Mouse (Mus musculus): ENCODE data around the gene Atg7. TPM values are rescaled to one million over a fixed set of nuclear protein-coding genes. Genes with fewer than 3 reads are reported as not detected.

Gene Atg7
- polyA plus RNA-seq, 1 experiment from 2014 or later, result 16.8 TPM

GRCm38 (mm10) chr6:114860677-114861568 is 218.0 kb downstream of the Atg7 start:
- Histone ChIP-seq H3K36me3 (peaks cover 19% of the 10 kb centered on the region; the same call in 1 of the 2 replicates), H3K4me1 (peaks cover 6% of the 10 kb centered on the region; the same call in 1 of the 2 replicates), H3K27me3 (replicated peaks) (no peaks in the 10 kb centered on the region), H3K9me3 (replicated peaks) (no peaks in the 10 kb centered on the region), H3K27ac (replicated peaks) (peak overlapping the region; percentile 23; the same call in 1 of the 2 replicates), H3K4me3 (replicated peaks) (no peak overlapping the region), H3K9ac (replicated peaks) (no peak overlapping the region), H3K4me2 (no peak overlapping the region)
- ATAC-seq (ENCODE audit: low FRiP score), result no peak
- WGBS, result 85% methylated on average over 14 of the region's 14 CpGs

GRCm38 (mm10) chr6:114861591-114861990 is 218.7 kb downstream of the Atg7 start:
- H3K9ac ChIP-seq (replicated peaks), result no peak overlapping the region
- peaks cover 19% of the 10 kb centered on the region; the same call in 1 of the 2 replicates for H3K36me3 ChIP-seq
- no peak for ATAC-seq (ENCODE audit: low FRiP score)
- no peaks in the 10 kb centered on the region for H3K27me3 ChIP-seq (replicated peaks)
- peak overlapping the region; percentile 23; the same call in 1 of the 2 replicates for H3K27ac ChIP-seq (replicated peaks)
- H3K4me3 ChIP-seq (replicated peaks), result no peak overlapping the region
- 60% methylated on average over 9 of the region's 9 CpGs for WGBS
- peaks cover 6% of the 10 kb centered on the region for H3K4me1 ChIP-seq
- no peaks in the 10 kb centered on the region for H3K9me3 ChIP-seq (replicated peaks)
- H3K4me2 ChIP-seq, result no peak overlapping the region

GRCm38 (mm10) chr6:114862046-114862445 is 219.1 kb downstream of the Atg7 start:
- Histone ChIP-seq H3K9me3 (replicated peaks) (no peaks in the 10 kb centered on the region), H3K4me3 (replicated peaks) (no peak overlapping the region), H3K27ac (replicated peaks) (no peak overlapping the region), H3K9ac (replicated peaks) (no peak overlapping the region), H3K27me3 (replicated peaks) (no peaks in the 10 kb centered on the region), H3K36me3 (peaks cover 19% of the 10 kb centered on the region; the same call in 1 of the 2 replicates), H3K4me1 (peaks cover 10% of the 10 kb centered on the region), H3K4me2 (no peak overlapping the region)
- WGBS, result 89% methylated on average over 9 of the region's 9 CpGs
- ATAC-seq (ENCODE audit: low FRiP score), result no peak

- no peaks in the 10 kb centered on the region for H3K9me3 ChIP-seq (replicated peaks)
- 93% methylated on average over 5 of the region's 5 CpGs for WGBS
- no peak overlapping the region for H3K4me3 ChIP-seq (replicated peaks)
- no peak for ATAC-seq (ENCODE audit: low FRiP score)
- H3K27me3 ChIP-seq (replicated peaks), result no peaks in the 10 kb centered on the region
- H3K9ac ChIP-seq (replicated peaks), result no peak overlapping the region
- H3K4me2 ChIP-seq, result no peak overlapping the region
- H3K4me1 ChIP-seq, result peaks cover 11% of the 10 kb centered on the region
- H3K27ac ChIP-seq (replicated peaks), result no peak overlapping the region
- H3K36me3 ChIP-seq, result peaks cover 19% of the 10 kb centered on the region; the same call in 1 of the 2 replicates
Observed at GRCm38 (mm10) chr6:114863501-114863900, 220.6 kb downstream of the Atg7 start.

GRCm38 (mm10) chr6:114864421-114864820 is 221.5 kb downstream of the Atg7 start:
- Histone ChIP-seq H3K27ac (replicated peaks) (no peak overlapping the region), H3K4me2 (no peak overlapping the region), H3K9me3 (replicated peaks) (no peaks in the 10 kb centered on the region), H3K36me3 (peaks cover 19% of the 10 kb centered on the region; the same call in 1 of the 2 replicates), H3K9ac (replicated peaks) (no peak overlapping the region), H3K4me1 (peaks cover 19% of the 10 kb centered on the region), H3K27me3 (replicated peaks) (no peaks in the 10 kb centered on the region), H3K4me3 (replicated peaks) (no peak overlapping the region)
- ATAC-seq (ENCODE audit: low FRiP score), result no peak
- WGBS, result 84% methylated on average over 8 of the region's 8 CpGs

GRCm38 (mm10) chr6:114866078-114866477 is 223.2 kb downstream of the Atg7 start:
- no peak for ATAC-seq (ENCODE audit: low FRiP score)
- Histone ChIP-seq H3K4me2 (no peak overlapping the region), H3K4me3 (replicated peaks) (no peak overlapping the region), H3K9ac (replicated peaks) (no peak overlapping the region), H3K9me3 (replicated peaks) (no peaks in the 10 kb centered on the region), H3K27ac (replicated peaks) (no peak overlapping the region), H3K27me3 (replicated peaks) (no peaks in the 10 kb centered on the region), H3K36me3 (peaks cover 13% of the 10 kb centered on the region; the same call in 1 of the 2 replicates), H3K4me1 (peaks cover 35% of the 10 kb centered on the region)
- 84% methylated on average over 3 of the region's 3 CpGs for WGBS

- H3K9me3 ChIP-seq (replicated peaks), result no peaks in the 10 kb centered on the region
- no peak overlapping the region for H3K4me2 ChIP-seq
- 91% methylated on average over 4 of the region's 4 CpGs for WGBS
- ATAC-seq (ENCODE audit: low FRiP score), result no peak
- H3K4me3 ChIP-seq (replicated peaks), result no peak overlapping the region
- H3K36me3 ChIP-seq, result 0 out of 2 replicates have a peak, but pooled peaks cover 7% of the 10 kb centered on the region
- H3K27me3 ChIP-seq (replicated peaks), result no peaks in the 10 kb centered on the region
- H3K4me1 ChIP-seq, result peaks cover 36% of the 10 kb centered on the region
- H3K9ac ChIP-seq (replicated peaks), result no peak overlapping the region
- H3K27ac ChIP-seq (replicated peaks), result no peak overlapping the region
Observed at GRCm38 (mm10) chr6:114866619-114867018, 223.7 kb downstream of the Atg7 start.

- peak; percentile 28 for ATAC-seq (ENCODE audit: low FRiP score)
Observed at GRCm38 (mm10) chr6:114868656-114869055, 225.8 kb downstream of the Atg7 start.

GRCm38 (mm10) chr6:114869501-114870076 is 226.7 kb downstream of the Atg7 start:
- WGBS, result 61% methylated on average over 6 of the region's 6 CpGs
- H3K9me3 ChIP-seq (replicated peaks), result no peaks in the 10 kb centered on the region
- no peaks in the 10 kb centered on the region for H3K36me3 ChIP-seq
- no peak overlapping the region for H3K9ac ChIP-seq (replicated peaks)
- H3K4me1 ChIP-seq, result peaks cover 56% of the 10 kb centered on the region
- ATAC-seq (ENCODE audit: low FRiP score), result peak; percentile 22; the same call in 1 of the 2 replicates
- H3K27ac ChIP-seq (replicated peaks), result peak overlapping the region; percentile 33
- no peaks in the 10 kb centered on the region for H3K27me3 ChIP-seq (replicated peaks)
- H3K4me2 ChIP-seq, result no peak overlapping the region
- H3K4me3 ChIP-seq (replicated peaks), result no peak overlapping the region

More at GRCm38 (mm10) chr6:114868656-114869055, 225.8 kb downstream of the Atg7 start:
- Histone ChIP-seq H3K4me3 (replicated peaks) (no peak overlapping the region), H3K9me3 (replicated peaks) (no peaks in the 10 kb centered on the region), H3K27ac (replicated peaks) (no peak overlapping the region), H3K4me2 (no peak overlapping the region), H3K9ac (replicated peaks) (no peak overlapping the region), H3K4me1 (peaks cover 51% of the 10 kb centered on the region), H3K36me3 (0 out of 2 replicates have a peak, but pooled peaks cover 1% of the 10 kb centered on the region), H3K27me3 (replicated peaks) (no peaks in the 10 kb centered on the region)
- 79% methylated on average over 7 of the region's 7 CpGs for WGBS

GRCm38 (mm10) chr6:114871010-114871660 is 228.2 kb downstream of the Atg7 start:
- Histone ChIP-seq H3K4me1 (peaks cover 72% of the 10 kb centered on the region), H3K36me3 (no peaks in the 10 kb centered on the region), H3K9ac (replicated peaks) (no peak overlapping the region), H3K9me3 (replicated peaks) (no peaks in the 10 kb centered on the region), H3K27ac (replicated peaks) (no peak overlapping the region), H3K27me3 (replicated peaks) (no peaks in the 10 kb centered on the region), H3K4me2 (no peak overlapping the region), H3K4me3 (replicated peaks) (no peak overlapping the region)
- 91% methylated on average over 14 of the region's 14 CpGs for WGBS
- no peak for ATAC-seq (ENCODE audit: low FRiP score)

- 73% methylated on average over 3 of the region's 3 CpGs for WGBS
- H3K27ac ChIP-seq (replicated peaks), result peak overlapping the region; percentile 94
- peak overlapping the region; percentile 32 for H3K4me3 ChIP-seq (replicated peaks)
- no peak for ATAC-seq (ENCODE audit: low FRiP score)
- no peaks in the 10 kb centered on the region for H3K9me3 ChIP-seq (replicated peaks)
- H3K4me2 ChIP-seq, result peak overlapping the region; percentile 65
- H3K27me3 ChIP-seq (replicated peaks), result no peaks in the 10 kb centered on the region
- H3K9ac ChIP-seq (replicated peaks), result peak overlapping the region; percentile 32; the same call in 1 of the 2 replicates
- H3K36me3 ChIP-seq, result no peaks in the 10 kb centered on the region
- peaks cover 88% of the 10 kb centered on the region for H3K4me1 ChIP-seq
Observed at GRCm38 (mm10) chr6:114873808-114874137, 230.9 kb downstream of the Atg7 start.
